Mouse (Mus musculus): ENCODE results near the gene Olfr904. TPM values are rescaled to one million over a fixed set of nuclear protein-coding genes. Genes with fewer than 3 reads are reported as not detected.
"Not testable (repeated sequence)": the region's sequence is repeated elsewhere in the genome, so short reads cannot be mapped to it uniquely, and the experiment has no call there.

Gene Olfr904
- polyA plus RNA-seq (2014; fragmentation: Nextera tagmentation; extraction: Ambion mirVana), result not detected in 2 replicates

DNA sequence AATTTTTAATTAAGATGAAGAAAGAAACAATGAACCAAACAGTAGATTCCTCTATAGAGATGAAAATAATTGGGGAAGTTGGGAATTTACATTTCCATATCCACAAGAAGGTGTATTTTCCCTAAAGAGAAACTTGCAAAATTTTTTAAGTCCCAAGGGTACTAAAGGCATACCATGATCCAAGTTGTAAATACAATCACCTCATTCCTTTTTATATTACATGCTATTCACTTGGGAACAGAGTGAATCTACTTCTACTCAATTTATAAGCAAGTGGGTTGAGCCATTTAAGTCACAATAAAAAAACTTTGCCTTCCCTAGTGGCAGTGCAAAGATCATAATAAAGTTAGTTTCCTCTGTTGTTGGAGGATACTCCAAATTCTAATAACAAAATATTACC lies at the start of gene Olfr904:
TSS of gene Olfr904 (plus strand) at position 301 of the 400 bp plus-strand sequence.
- Histone ChIP-seq H3K27ac (ENCODE audit: low read depth, low read length) (no peak within 1 kb of the TSS), H3K4me3 (ENCODE audit: low read depth, low read length) (no peak within 1 kb of the TSS), H3K9ac (replicated peaks; ENCODE audit: low read depth, low read length) (no peak within 1 kb of the TSS), H3K9me3 (ENCODE audit: control insufficient read depth, low read length) (no peaks in the 10 kb centered on the region), H3K27me3 (ENCODE audit: control insufficient read depth, insufficient read depth, low read length) (no peaks in the 10 kb centered on the region), H3K36me3 (ENCODE audit: control insufficient read depth, insufficient read depth, low read length) (no peaks in the 10 kb centered on the region), H3K4me1 (ENCODE audit: control insufficient read depth, insufficient read depth, low read length) (no peaks in the 10 kb centered on the region), H3K4me2 (ENCODE audit: low read depth, low read length) (no peak within 1 kb of the TSS)
- ATAC-seq (ENCODE audit: low read depth), result no peak

- not testable (repeated sequence) for H3K9ac ChIP-seq (replicated peaks; ENCODE audit: low read depth, low read length); ATAC-seq (ENCODE audit: low read depth); H3K4me1 ChIP-seq (ENCODE audit: control insufficient read depth, insufficient read depth, low read length); H3K27ac ChIP-seq (ENCODE audit: low read depth, low read length); H3K9me3 ChIP-seq (ENCODE audit: control insufficient read depth, low read length); H3K4me2 ChIP-seq (ENCODE audit: low read depth, low read length); H3K36me3 ChIP-seq (ENCODE audit: control insufficient read depth, insufficient read depth, low read length); H3K4me3 ChIP-seq (ENCODE audit: low read depth, low read length); H3K27me3 ChIP-seq (ENCODE audit: control insufficient read depth, insufficient read depth, low read length)
- 96% methylated on average over 14 of the region's 14 CpGs for WGBS
Measured at GRCm38 (mm10) chr9:38413502-38413901, 49.4 kb upstream of the Olfr904 start.

DNA sequence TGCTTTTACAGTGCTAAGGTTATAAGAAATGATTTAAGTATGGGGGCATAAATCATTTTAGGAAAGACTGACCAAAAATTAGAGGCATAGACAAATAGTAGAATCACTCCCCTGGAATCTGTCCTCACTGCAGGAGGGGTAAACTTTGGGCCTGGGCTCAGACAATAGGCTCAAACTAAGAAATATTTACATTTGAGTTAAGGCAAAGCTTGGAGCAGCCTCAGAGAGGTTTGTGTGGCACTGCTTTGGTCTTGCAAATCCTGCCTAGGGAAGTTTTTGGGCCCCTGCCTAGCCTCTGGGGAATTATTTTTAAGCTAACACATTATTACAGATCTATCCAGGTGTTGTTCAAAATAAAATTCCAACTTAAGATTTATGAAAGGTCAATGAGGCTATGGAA lies 39.1 kb upstream of the Olfr904 start:
- no peak for ATAC-seq (ENCODE audit: low read depth)
- Histone ChIP-seq H3K27ac (ENCODE audit: low read depth, low read length) (no peak overlapping the region), H3K9ac (replicated peaks; ENCODE audit: low read depth, low read length) (no peak overlapping the region), H3K9me3 (ENCODE audit: control insufficient read depth, low read length) (peaks cover 2% of the 10 kb centered on the region; the same call in 1 of the 2 replicates), H3K4me3 (ENCODE audit: low read depth, low read length) (no peak overlapping the region), H3K4me1 (ENCODE audit: control insufficient read depth, insufficient read depth, low read length) (no peaks in the 10 kb centered on the region), H3K27me3 (ENCODE audit: control insufficient read depth, insufficient read depth, low read length) (no peaks in the 10 kb centered on the region), H3K36me3 (ENCODE audit: control insufficient read depth, insufficient read depth, low read length) (no peaks in the 10 kb centered on the region), H3K4me2 (ENCODE audit: low read depth, low read length) (no peak overlapping the region)

DNA sequence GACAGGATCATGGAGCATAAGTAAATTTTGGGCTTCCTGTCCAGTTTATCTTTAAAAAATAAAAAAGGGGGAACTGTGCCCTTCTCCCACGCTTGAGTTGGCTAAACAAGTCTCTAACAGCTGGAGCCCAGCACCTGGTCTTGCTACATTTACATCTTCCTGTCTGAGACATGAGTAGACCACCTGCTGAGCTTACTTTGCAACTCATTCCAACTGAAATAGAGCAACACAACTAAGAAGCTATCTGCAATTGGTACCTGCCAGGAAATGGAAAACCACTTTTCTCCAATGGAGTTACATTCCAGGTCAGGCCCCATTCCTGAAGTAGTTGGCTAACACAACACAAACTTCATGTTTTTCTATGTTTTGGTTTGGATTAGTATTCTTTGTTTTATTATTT lies 35.9 kb upstream of the Olfr904 start:
- Histone ChIP-seq H3K27ac (ENCODE audit: low read depth, low read length) (no peak overlapping the region), H3K4me1 (ENCODE audit: control insufficient read depth, insufficient read depth, low read length) (no peaks in the 10 kb centered on the region), H3K4me3 (ENCODE audit: low read depth, low read length) (no peak overlapping the region), H3K4me2 (ENCODE audit: low read depth, low read length) (no peak overlapping the region), H3K27me3 (ENCODE audit: control insufficient read depth, insufficient read depth, low read length) (no peaks in the 10 kb centered on the region), H3K9ac (replicated peaks; ENCODE audit: low read depth, low read length) (no peak overlapping the region), H3K9me3 (ENCODE audit: control insufficient read depth, low read length) (peaks cover 2% of the 10 kb centered on the region; the same call in 1 of the 2 replicates), H3K36me3 (ENCODE audit: control insufficient read depth, insufficient read depth, low read length) (no peaks in the 10 kb centered on the region)
- 55% methylated on average over 1 of the region's 1 CpGs for WGBS
- ATAC-seq (ENCODE audit: low read depth), result no peak

DNA sequence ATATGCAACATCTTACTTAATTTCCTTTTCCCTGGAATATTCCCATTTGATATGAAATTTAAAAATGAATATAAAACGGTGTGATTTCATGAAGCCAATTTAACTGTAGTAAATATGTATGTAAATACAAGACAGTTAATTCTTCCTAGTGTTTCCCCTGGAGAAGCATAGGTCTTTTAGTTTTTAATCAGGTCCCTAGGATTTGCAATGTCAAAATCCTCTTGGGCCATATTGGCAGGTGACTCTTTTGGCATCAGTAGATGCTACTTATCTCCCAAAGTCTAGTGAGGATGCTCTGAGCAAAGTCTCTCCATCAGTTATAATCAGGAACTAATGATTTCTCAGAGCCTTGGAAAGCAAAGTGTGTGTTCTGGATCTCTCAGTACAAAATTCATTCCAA lies 33.8 kb upstream of the Olfr904 start, which contains the start of gene Olfr901:
TSS of gene Olfr901 (plus strand) at position 301 of the 400 bp plus-strand sequence.
- H3K9me3 ChIP-seq (ENCODE audit: control insufficient read depth, low read length), result peaks cover 2% of the 10 kb centered on the region; the same call in 1 of the 2 replicates
- no peaks in the 10 kb centered on the region for H3K4me1 ChIP-seq (ENCODE audit: control insufficient read depth, insufficient read depth, low read length)
- H3K4me3 ChIP-seq (ENCODE audit: low read depth, low read length), result no peak within 1 kb of the TSS
- ATAC-seq (ENCODE audit: low read depth), result no peak
- no peak within 1 kb of the TSS for H3K9ac ChIP-seq (replicated peaks; ENCODE audit: low read depth, low read length)
- H3K36me3 ChIP-seq (ENCODE audit: control insufficient read depth, insufficient read depth, low read length), result no peaks in the 10 kb centered on the region
- 83% methylated on average over 1 of the region's 1 CpGs for WGBS
- H3K27me3 ChIP-seq (ENCODE audit: control insufficient read depth, insufficient read depth, low read length), result no peaks in the 10 kb centered on the region
- H3K4me2 ChIP-seq (ENCODE audit: low read depth, low read length), result no peak within 1 kb of the TSS
- no peak within 1 kb of the TSS for H3K27ac ChIP-seq (ENCODE audit: low read depth, low read length)

DNA sequence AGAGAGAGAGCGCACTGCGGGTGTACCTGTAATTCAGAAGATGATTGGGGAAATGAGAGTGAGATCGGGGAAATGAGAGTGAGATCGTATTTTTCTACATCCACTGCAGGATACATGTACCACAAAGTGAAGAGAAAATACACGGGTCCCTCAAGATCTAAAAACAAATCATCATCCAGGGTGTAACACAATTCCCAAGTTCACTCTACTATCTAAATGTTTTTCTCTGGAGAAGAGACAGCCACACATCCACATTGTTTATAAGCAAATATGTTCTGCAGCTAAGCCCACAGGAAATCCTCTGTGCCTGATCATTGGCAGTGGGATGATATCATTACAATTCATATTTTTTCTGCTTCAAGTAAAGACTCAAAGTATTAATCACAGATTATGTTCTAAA lies 15.6 kb upstream of the Olfr904 start, which contains the start of gene Olfr902:
TSS of gene Olfr902 (plus strand) at position 301 of the 400 bp plus-strand sequence.
- H3K9ac ChIP-seq (replicated peaks; ENCODE audit: low read depth, low read length), result no peak within 1 kb of the TSS
- no peaks in the 10 kb centered on the region for H3K36me3 ChIP-seq (ENCODE audit: control insufficient read depth, insufficient read depth, low read length)
- H3K4me3 ChIP-seq (ENCODE audit: low read depth, low read length), result no peak within 1 kb of the TSS
- H3K4me1 ChIP-seq (ENCODE audit: control insufficient read depth, insufficient read depth, low read length), result no peaks in the 10 kb centered on the region
- ATAC-seq (ENCODE audit: low read depth), result no peak
- H3K4me2 ChIP-seq (ENCODE audit: low read depth, low read length), result no peak within 1 kb of the TSS
- WGBS, result 93% methylated on average over 5 of the region's 5 CpGs
- no peak within 1 kb of the TSS for H3K27ac ChIP-seq (ENCODE audit: low read depth, low read length)
- no peaks in the 10 kb centered on the region for H3K9me3 ChIP-seq (ENCODE audit: control insufficient read depth, low read length)
- H3K27me3 ChIP-seq (ENCODE audit: control insufficient read depth, insufficient read depth, low read length), result no peaks in the 10 kb centered on the region

GRCm38 (mm10) chr9:38470807-38471206 lies 7.9 kb downstream of the Olfr904 start, which contains the start of gene Olfr905:
Gene Olfr905, plus strand, starts transcription at chr9:38471107.
- Histone ChIP-seq H3K27ac (ENCODE audit: low read depth, low read length) (no peak within 1 kb of the TSS), H3K9me3 (ENCODE audit: control insufficient read depth, low read length) (no peaks in the 10 kb centered on the region), H3K4me1 (ENCODE audit: control insufficient read depth, insufficient read depth, low read length) (no peaks in the 10 kb centered on the region), H3K4me3 (ENCODE audit: low read depth, low read length) (no peak within 1 kb of the TSS), H3K4me2 (ENCODE audit: low read depth, low read length) (no peak within 1 kb of the TSS), H3K9ac (replicated peaks; ENCODE audit: low read depth, low read length) (no peak within 1 kb of the TSS), H3K36me3 (ENCODE audit: control insufficient read depth, insufficient read depth, low read length) (no peaks in the 10 kb centered on the region), H3K27me3 (ENCODE audit: control insufficient read depth, insufficient read depth, low read length) (no peaks in the 10 kb centered on the region)
- no peak for ATAC-seq (ENCODE audit: low read depth)

GRCm38 (mm10) chr9:38486785-38487184 lies 23.8 kb downstream of the Olfr904 start, which contains the start of gene Olfr906:
Gene Olfr906, plus strand, starts transcription at chr9:38487085.
- H3K36me3 ChIP-seq (ENCODE audit: control insufficient read depth, insufficient read depth, low read length), result no peaks in the 10 kb centered on the region
- no peak within 1 kb of the TSS for H3K27ac ChIP-seq (ENCODE audit: low read depth, low read length)
- no peaks in the 10 kb centered on the region for H3K27me3 ChIP-seq (ENCODE audit: control insufficient read depth, insufficient read depth, low read length)
- no peaks in the 10 kb centered on the region for H3K4me1 ChIP-seq (ENCODE audit: control insufficient read depth, insufficient read depth, low read length)
- 90% methylated on average over 3 of the region's 3 CpGs for WGBS
- H3K9me3 ChIP-seq (ENCODE audit: control insufficient read depth, low read length), result no peaks in the 10 kb centered on the region
- H3K4me3 ChIP-seq (ENCODE audit: low read depth, low read length), result no peak within 1 kb of the TSS
- no peak within 1 kb of the TSS for H3K4me2 ChIP-seq (ENCODE audit: low read depth, low read length)
- H3K9ac ChIP-seq (replicated peaks; ENCODE audit: low read depth, low read length), result no peak within 1 kb of the TSS
- ATAC-seq (ENCODE audit: low read depth), result no peak

DNA sequence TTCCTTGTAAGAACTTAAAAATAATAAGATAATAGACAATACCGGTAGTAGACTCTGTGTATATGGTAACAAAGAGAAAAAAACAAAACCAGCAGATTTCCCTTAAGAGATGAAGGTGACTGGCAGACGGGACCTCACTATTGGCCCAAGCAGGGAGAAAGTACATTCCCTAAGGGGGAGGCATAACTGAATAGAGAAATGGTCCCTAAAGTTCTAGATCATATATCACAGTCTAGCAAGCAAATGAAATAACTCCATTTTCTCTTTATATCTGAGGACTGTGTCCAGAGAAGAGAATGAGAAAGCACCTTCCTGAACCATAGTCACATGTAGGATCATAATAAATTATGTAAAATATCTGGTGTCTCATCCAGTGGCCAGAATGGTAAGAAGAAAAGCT lies 32.6 kb downstream of the Olfr904 start, which contains the start of gene Olfr907:
TSS of gene Olfr907 (plus strand) at position 301 of the 400 bp plus-strand sequence.
- H3K4me2 ChIP-seq (ENCODE audit: low read depth, low read length), result no peak within 1 kb of the TSS
- H3K9ac ChIP-seq (replicated peaks; ENCODE audit: low read depth, low read length), result no peak within 1 kb of the TSS
- no peak within 1 kb of the TSS for H3K4me3 ChIP-seq (ENCODE audit: low read depth, low read length)
- no peaks in the 10 kb centered on the region for H3K27me3 ChIP-seq (ENCODE audit: control insufficient read depth, insufficient read depth, low read length)
- 83% methylated on average over 2 of the region's 2 CpGs for WGBS
- no peaks in the 10 kb centered on the region for H3K9me3 ChIP-seq (ENCODE audit: control insufficient read depth, low read length)
- ATAC-seq (ENCODE audit: low read depth), result no peak
- H3K27ac ChIP-seq (ENCODE audit: low read depth, low read length), result no peak within 1 kb of the TSS
- no peaks in the 10 kb centered on the region for H3K36me3 ChIP-seq (ENCODE audit: control insufficient read depth, insufficient read depth, low read length)
- no peaks in the 10 kb centered on the region for H3K4me1 ChIP-seq (ENCODE audit: control insufficient read depth, insufficient read depth, low read length)
